Mouse (Mus musculus): ENCODE results near the gene Crip3. TPM values are rescaled to one million over a fixed set of nuclear protein-coding genes. Genes with fewer than 3 reads are reported as not detected.

Gene Crip3
- polyA plus RNA-seq, 1 experiment from 2014 or later, result 0.85 TPM

DNA sequence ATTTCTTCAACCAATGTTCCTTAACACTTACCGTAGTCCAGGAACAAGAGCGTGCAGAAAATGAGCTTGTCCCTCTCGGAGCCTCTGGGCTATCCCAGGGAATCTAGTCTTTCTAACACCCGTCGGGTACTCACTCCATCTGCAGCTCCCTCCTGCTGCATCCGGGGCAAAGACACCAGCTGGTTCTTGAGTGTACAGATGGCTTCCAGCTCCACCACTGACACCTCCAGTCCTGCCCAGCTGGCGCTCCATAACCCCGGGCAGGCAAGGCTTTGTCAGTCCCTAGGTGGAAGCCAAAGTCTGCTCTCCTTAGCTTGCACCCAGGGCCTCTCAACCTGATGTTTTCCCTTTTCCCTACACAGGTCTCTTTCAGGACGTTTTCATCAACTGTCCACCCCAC, 39.1 kb downstream of the Crip3 start:
- WGBS, result 85% methylated on average over 9 of the region's 9 CpGs
- Histone ChIP-seq H3K27ac (ENCODE audit: low read depth, low read length) (no peak overlapping the region; the same call in 1 of the 2 replicates), H3K9ac (ENCODE audit: low read length) (no peak overlapping the region), H3K4me1 (ENCODE audit: control insufficient read depth, insufficient read depth, low read length) (no peaks in the 10 kb centered on the region), H3K9me3 (ENCODE audit: control insufficient read depth, low read length) (no peaks in the 10 kb centered on the region), H3K4me2 (no peak overlapping the region), H3K36me3 (ENCODE audit: control insufficient read depth, insufficient read depth, low read length) (peaks cover 6% of the 10 kb centered on the region; the same call in 1 of the 2 replicates), H3K27me3 (ENCODE audit: control insufficient read depth, insufficient read depth, low read length) (no peaks in the 10 kb centered on the region), H3K4me3 (ENCODE audit: low read depth, low read length) (no peak overlapping the region)
- ATAC-seq (ENCODE audit: low FRiP score) (no peak), DNase-seq (ENCODE audit: low spot score, missing footprints) (no peak)

DNA sequence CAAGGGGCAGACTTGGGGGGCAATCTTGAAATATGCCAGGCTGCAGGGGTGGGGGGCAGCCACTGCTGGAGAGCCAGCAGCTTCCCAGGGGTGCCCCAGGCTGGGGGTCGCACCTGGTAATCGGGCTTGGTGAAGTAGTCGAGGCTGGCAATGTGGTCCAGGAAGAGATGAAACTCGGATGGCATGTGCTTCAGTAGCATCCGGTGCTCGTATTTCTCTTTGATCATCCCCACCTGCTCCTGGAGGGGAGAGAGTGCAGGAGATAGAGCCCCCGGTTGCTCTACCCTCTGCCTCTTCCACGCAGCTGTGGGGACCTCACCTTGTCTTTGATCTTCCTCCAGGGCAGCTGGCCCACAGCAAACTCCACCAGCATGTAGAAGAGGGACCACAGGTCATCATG, 47.9 kb downstream of the Crip3 start:
- WGBS, result 84% methylated on average over 8 of the region's 8 CpGs
- no peaks in the 10 kb centered on the region for H3K27me3 ChIP-seq (ENCODE audit: control insufficient read depth, insufficient read depth, low read length)
- ATAC-seq (ENCODE audit: low FRiP score), result no peak
- no peak overlapping the region for H3K4me3 ChIP-seq (ENCODE audit: low read depth, low read length)
- DNase-seq (ENCODE audit: low spot score, missing footprints), result no peak
- no peaks in the 10 kb centered on the region for H3K4me1 ChIP-seq (ENCODE audit: control insufficient read depth, insufficient read depth, low read length)
- no peak overlapping the region for H3K9ac ChIP-seq (ENCODE audit: low read length)
- H3K27ac ChIP-seq (ENCODE audit: low read depth, low read length), result no peak overlapping the region
- no peaks in the 10 kb centered on the region for H3K9me3 ChIP-seq (ENCODE audit: control insufficient read depth, low read length)
- H3K4me2 ChIP-seq, result no peak overlapping the region
- H3K36me3 ChIP-seq (ENCODE audit: control insufficient read depth, insufficient read depth, low read length), result 0 out of 2 replicates have a peak, but pooled peaks cover 6% of the 10 kb centered on the region

DNA sequence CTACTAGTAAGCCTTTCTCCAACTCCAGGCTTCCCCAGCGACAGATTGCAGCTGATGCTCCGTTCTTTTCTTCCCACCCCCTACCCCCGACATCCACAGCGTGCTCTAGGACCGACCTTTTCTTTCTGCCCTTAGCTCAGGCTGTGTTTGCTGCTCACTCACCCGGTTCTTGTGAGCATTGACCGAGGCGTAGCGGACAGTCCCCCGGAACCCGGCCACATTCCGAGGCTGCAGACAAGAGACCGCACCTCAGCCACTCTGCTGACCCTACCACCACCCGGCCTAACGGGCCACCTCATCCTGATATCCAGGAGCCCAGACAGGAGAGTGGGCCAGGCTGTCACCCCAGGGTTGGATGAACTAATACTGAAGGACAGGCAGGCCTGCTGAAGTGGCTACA, 48.6 kb downstream of the Crip3 start:
- no peak overlapping the region for H3K4me2 ChIP-seq
- no peak overlapping the region for H3K27ac ChIP-seq (ENCODE audit: low read depth, low read length)
- H3K9me3 ChIP-seq (ENCODE audit: control insufficient read depth, low read length), result no peaks in the 10 kb centered on the region
- 0 out of 2 replicates have a peak, but pooled peaks cover 6% of the 10 kb centered on the region for H3K36me3 ChIP-seq (ENCODE audit: control insufficient read depth, insufficient read depth, low read length)
- WGBS, result 84% methylated on average over 15 of the region's 15 CpGs
- no peaks in the 10 kb centered on the region for H3K4me1 ChIP-seq (ENCODE audit: control insufficient read depth, insufficient read depth, low read length)
- no peak overlapping the region for H3K9ac ChIP-seq (ENCODE audit: low read length)
- ATAC-seq (ENCODE audit: low FRiP score) (no peak), DNase-seq (ENCODE audit: low spot score, missing footprints) (no peak)
- H3K4me3 ChIP-seq (ENCODE audit: low read depth, low read length), result no peak overlapping the region
- no peaks in the 10 kb centered on the region for H3K27me3 ChIP-seq (ENCODE audit: control insufficient read depth, insufficient read depth, low read length)

Other genes starting within 250 kb of the Crip3 start
- gene Polh, start 226.3 kb upstream of the Crip3 start, polyA plus RNA-seq (2014; fragmentation: Nextera tagmentation; extraction: Ambion mirVana), result 10.1 and 10.8 TPM in 2 replicates
- 73.3 and 75.8 TPM in 2 replicates for gene Xpo5, start 226.1 kb upstream of the Crip3 start, polyA plus RNA-seq (2014; fragmentation: Nextera tagmentation; extraction: Ambion mirVana)
- 108 and 114 TPM in 2 replicates for gene Polr1c, start 180.9 kb upstream of the Crip3 start, polyA plus RNA-seq (2014; fragmentation: Nextera tagmentation; extraction: Ambion mirVana)
- gene Yipf3, start 180.8 kb upstream of the Crip3 start, polyA plus RNA-seq (2014; fragmentation: Nextera tagmentation; extraction: Ambion mirVana), result 57.9 and 67.6 TPM in 2 replicates
- 2.9 and 3.4 TPM in 2 replicates for gene Lrrc73, start 175.4 kb upstream of the Crip3 start, polyA plus RNA-seq (2014; fragmentation: Nextera tagmentation; extraction: Ambion mirVana)
- gene Tjap1, start 145.9 kb upstream of the Crip3 start, polyA plus RNA-seq (2014; fragmentation: Nextera tagmentation; extraction: Ambion mirVana), result 43.8 and 51.0 TPM in 2 replicates
- gene Dlk2, start 131.5 kb upstream of the Crip3 start, polyA plus RNA-seq (2014; fragmentation: Nextera tagmentation; extraction: Ambion mirVana), result 0.30 and 0.42 TPM in 2 replicates
- gene Abcc10, start 100.6 kb upstream of the Crip3 start, polyA plus RNA-seq (2014; fragmentation: Nextera tagmentation; extraction: Ambion mirVana), result 4.5 and 5.0 TPM in 2 replicates
- 14.0 and 14.8 TPM in 2 replicates for gene Zfp318, start 45.2 kb upstream of the Crip3 start, polyA plus RNA-seq (2014; fragmentation: Nextera tagmentation; extraction: Ambion mirVana)
- not detected in 2 replicates for gene Slc22a7, start 9.5 kb downstream of the Crip3 start, polyA plus RNA-seq (2014; fragmentation: Nextera tagmentation; extraction: Ambion mirVana)
- gene Ttbk1, start 58.7 kb downstream of the Crip3 start, polyA plus RNA-seq (2014; fragmentation: Nextera tagmentation; extraction: Ambion mirVana), result 2.1 and 2.6 TPM in 2 replicates
- 71.7 and 77.2 TPM in 2 replicates for gene Dnph1, start 67.8 kb downstream of the Crip3 start, polyA plus RNA-seq (2014; fragmentation: Nextera tagmentation; extraction: Ambion mirVana)
- 2.6 and 4.1 TPM in 2 replicates for gene Cul9, start 117.5 kb downstream of the Crip3 start, polyA plus RNA-seq (2014; fragmentation: Nextera tagmentation; extraction: Ambion mirVana)
- gene Srf, start 127.2 kb downstream of the Crip3 start, polyA plus RNA-seq (2014; fragmentation: Nextera tagmentation; extraction: Ambion mirVana), result 3.6 and 6.0 TPM in 2 replicates
- 16.7 and 19.5 TPM in 2 replicates for gene Ptk7, start 200.6 kb downstream of the Crip3 start, polyA plus RNA-seq (2014; fragmentation: Nextera tagmentation; extraction: Ambion mirVana)
- gene Klc4, start 217.1 kb downstream of the Crip3 start, polyA plus RNA-seq (2014; fragmentation: Nextera tagmentation; extraction: Ambion mirVana), result 26.6 and 29.8 TPM in 2 replicates
- gene Mrpl2, start 217.3 kb downstream of the Crip3 start, polyA plus RNA-seq (2014; fragmentation: Nextera tagmentation; extraction: Ambion mirVana), result 97.8 and 100 TPM in 2 replicates
- 26.2 and 26.8 TPM in 2 replicates for gene Cul7, start 221.4 kb downstream of the Crip3 start, polyA plus RNA-seq (2014; fragmentation: Nextera tagmentation; extraction: Ambion mirVana)
- gene Rrp36, start 245.4 kb downstream of the Crip3 start, polyA plus RNA-seq (2014; fragmentation: Nextera tagmentation; extraction: Ambion mirVana), result 53.4 and 60.0 TPM in 2 replicates
- gene Mea1, start 249.9 kb downstream of the Crip3 start, polyA plus RNA-seq (2014; fragmentation: Nextera tagmentation; extraction: Ambion mirVana), result 185 and 192 TPM in 2 replicates